Mouse (Mus musculus): Measurements from ENCODE around the gene Adgrg4. TPM values are rescaled to one million over a fixed set of nuclear protein-coding genes. Genes with fewer than 3 reads are reported as not detected.
A peak's percentile ranks its signal among the peaks of the same experiment; 100 is the strongest.

Gene Adgrg4
- total RNA-seq (2021) = not detected
- long read RNA-seq, experiment 1 = 0 reads
- long read RNA-seq, experiment 2, partial matches to known transcripts = 0 of 1 reads
- long read RNA-seq, experiment 2, other reads (novel, unspliced or antisense) = 1 of 1 reads

- DNase-seq (ENCODE audit: low spot score in 2 of 2) = no peak
- no peak for TF ChIP-seq CTCF (conservative IDR thresholded peaks at IDR 0.05)
- H3K4me3 ChIP-seq = no peak within 1 kb of the TSS
These were observed at the start of gene Adgrg4 for GRCm38 (mm10) chrX:56869863-56870262. Gene Adgrg4, plus strand, starts transcription at chrX:56870163.

GRCm38 (mm10) chrX:56821765-56822603, 48.0 kb upstream of the Adgrg4 start, which contains the start of gene Map7d3:
Gene Map7d3, minus strand, starts transcription at chrX:56822326.
- H3K4me3 ChIP-seq = peak within 1 kb of the TSS; percentile 28

More at GRCm38 (mm10) chrX:56869863-56870262, at the start of gene Adgrg4:
- no peak within 1 kb of the TSS for H3K27ac ChIP-seq

DNA sequence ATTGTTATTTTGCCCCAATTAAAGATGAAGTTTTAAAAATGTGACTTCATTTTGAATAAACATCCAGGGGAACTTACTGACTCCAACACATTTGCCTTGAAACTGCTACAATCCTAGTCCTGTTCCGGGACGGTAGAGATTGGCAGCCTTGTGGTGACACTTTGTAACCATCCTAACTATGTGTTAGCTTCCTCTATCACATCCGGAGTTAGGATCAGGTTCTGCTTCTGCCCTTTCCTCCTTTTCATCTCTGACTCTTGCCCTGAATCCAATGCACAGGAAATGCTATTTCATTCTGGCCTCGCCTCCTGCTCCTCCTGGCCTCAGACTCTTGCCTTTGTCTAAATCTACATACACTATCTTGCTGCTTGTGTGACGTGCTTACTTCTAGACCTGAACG, 42.5 kb upstream of the Adgrg4 start:
- Histone ChIP-seq H3K4me3 (no peak overlapping the region), H3K27ac (no peak overlapping the region)
- no peak for DNase-seq (ENCODE audit: low spot score in 2 of 2)
- no peak for TF ChIP-seq CTCF (conservative IDR thresholded peaks at IDR 0.05)

More at GRCm38 (mm10) chrX:56821765-56822603, 48.0 kb upstream of the Adgrg4 start, which contains the start of gene Map7d3:
- TF ChIP-seq CTCF (conservative IDR thresholded peaks at IDR 0.05) = no peak
- no peak for DNase-seq (ENCODE audit: low spot score in 2 of 2)
- no peak within 1 kb of the TSS for H3K27ac ChIP-seq

DNA sequence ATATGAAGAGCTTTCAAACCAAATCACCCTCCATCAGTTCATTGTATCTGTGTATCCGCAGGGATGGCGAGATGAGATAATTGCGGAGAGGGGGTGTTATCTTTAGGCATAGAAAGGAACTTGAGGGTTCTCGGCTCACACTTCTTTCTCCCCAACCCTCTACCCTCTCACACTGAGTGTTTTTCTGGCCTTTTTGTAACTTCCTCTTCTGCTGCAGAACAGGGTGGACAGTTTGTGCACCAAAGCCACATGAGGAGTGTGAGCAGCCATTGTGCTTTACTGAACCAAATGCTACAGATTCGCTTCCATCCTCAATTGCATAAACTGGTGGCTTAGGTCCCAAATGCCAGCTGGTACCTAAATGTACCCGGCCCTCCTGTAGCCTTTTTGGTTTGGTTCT, 34.1 kb upstream of the Adgrg4 start:
- TF ChIP-seq CTCF (conservative IDR thresholded peaks at IDR 0.05) = no peak
- no peak overlapping the region for H3K27ac ChIP-seq
- H3K4me3 ChIP-seq = no peak overlapping the region
- no peak for DNase-seq (ENCODE audit: low spot score in 2 of 2)

DNA sequence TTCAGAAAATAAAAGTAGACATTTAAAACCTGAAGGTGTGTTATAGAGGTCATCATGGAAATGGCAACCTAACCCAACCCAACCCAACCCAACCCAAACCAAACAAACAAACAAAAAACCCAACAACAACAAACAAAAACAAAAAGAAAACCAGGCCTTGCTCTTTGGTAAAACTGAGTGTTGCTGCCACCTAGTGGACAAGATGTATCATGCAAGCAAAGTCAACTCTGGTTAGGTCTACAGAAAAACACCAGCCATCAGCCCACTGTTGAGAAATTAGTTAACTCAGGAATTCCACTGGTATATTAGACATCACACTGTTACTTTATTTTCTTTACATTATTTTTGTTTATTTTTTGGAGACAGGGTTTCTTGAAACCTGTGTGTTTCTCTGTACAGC, 30.6 kb upstream of the Adgrg4 start:
- peak in 1 of 2 experiments; percentile 20 for DNase-seq (ENCODE audit: low spot score in 2 of 2)
- Histone ChIP-seq H3K4me3 (no peak overlapping the region), H3K27ac (no peak overlapping the region)
- peak; percentile 79 for TF ChIP-seq CTCF (conservative IDR thresholded peaks at IDR 0.05)

DNA sequence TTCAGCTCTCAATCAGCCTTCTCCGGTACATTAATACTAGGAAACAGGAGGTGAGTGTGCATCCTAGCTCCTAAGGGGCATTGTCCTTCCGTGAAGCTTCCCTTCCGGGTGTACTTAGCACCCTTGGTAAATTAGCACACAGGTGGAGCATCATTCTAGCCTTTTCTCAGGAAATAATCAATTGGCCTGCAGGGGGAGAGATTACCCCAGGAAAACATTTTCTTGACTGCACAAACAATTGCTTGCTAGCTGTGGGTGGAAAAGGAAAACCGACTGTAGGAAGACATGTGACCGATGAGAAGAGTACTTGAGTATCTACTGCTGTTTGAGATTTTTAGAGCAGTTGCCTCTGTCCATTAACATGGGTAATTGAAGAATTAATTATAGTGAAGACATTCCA, 28.7 kb upstream of the Adgrg4 start:
- TF ChIP-seq CTCF (conservative IDR thresholded peaks at IDR 0.05) = peak; percentile 64
- Histone ChIP-seq H3K27ac (no peak overlapping the region), H3K4me3 (no peak overlapping the region)
- peak in 1 of 2 experiments; percentile 16 for DNase-seq (ENCODE audit: low spot score in 2 of 2)

DNA sequence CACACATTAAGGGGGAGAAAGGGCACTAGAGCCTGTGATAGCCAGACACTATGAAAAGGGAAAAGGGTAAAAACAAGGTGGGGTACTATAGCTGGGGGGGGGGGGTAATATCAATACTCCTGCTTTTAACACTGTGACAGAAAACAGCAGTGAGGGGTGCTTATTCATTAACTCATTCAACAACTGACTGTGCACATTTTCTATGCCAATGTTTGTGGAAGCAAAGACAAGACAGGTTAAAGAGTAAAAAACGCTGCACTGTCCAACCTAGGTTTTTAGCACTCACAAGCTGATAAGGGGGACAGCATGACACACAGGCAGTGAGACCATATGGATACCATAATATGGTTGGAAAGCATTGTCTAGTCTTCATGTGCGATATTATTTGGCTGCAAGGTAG, 142.9 kb downstream of the Adgrg4 start:
- Histone ChIP-seq H3K27ac (no peak overlapping the region), H3K4me3 (no peak overlapping the region)
- DNase-seq (ENCODE audit: low spot score in 2 of 2) = no peak
- no peak for TF ChIP-seq CTCF (conservative IDR thresholded peaks at IDR 0.05)

GRCm38 (mm10) chrX:57042774-57043173, 172.8 kb downstream of the Adgrg4 start, which contains the start of gene Brs3:
Gene Brs3, plus strand, starts transcription at chrX:57043074.
- no peak for DNase-seq (ENCODE audit: low spot score in 2 of 2)
- TF ChIP-seq CTCF (conservative IDR thresholded peaks at IDR 0.05) = no peak
- Histone ChIP-seq H3K27ac (no peak within 1 kb of the TSS), H3K4me3 (no peak within 1 kb of the TSS)

- TF ChIP-seq CTCF (conservative IDR thresholded peaks at IDR 0.05) = peak; percentile 61
- DNase-seq (ENCODE audit: low spot score in 2 of 2) = no peak
- no peak overlapping the region for H3K4me3 ChIP-seq
- no peak overlapping the region for H3K27ac ChIP-seq
These were observed 173.9 kb downstream of the Adgrg4 start for GRCm38 (mm10) chrX:57043869-57044268.

Other genes starting within 250 kb of the Adgrg4 start
- gene Fhl1, start 138.4 kb upstream of the Adgrg4 start, total RNA-seq (2021) = 10 to 100 TPM; 76.8 to 85.1 TPM
- gene Map7d3, start 47.8 kb upstream of the Adgrg4 start, total RNA-seq (2021) = under 1 TPM in 1 of 2 experiments, not detected in 1; 0.15 TPM
- gene Brs3, start 172.9 kb downstream of the Adgrg4 start, total RNA-seq (2021) = not detected
- 10 to 100 TPM; 63.1 to 63.2 TPM for gene Htatsf1, start 183.4 kb downstream of the Adgrg4 start, total RNA-seq (2021)
- not detected for gene Vgll1, start 217.9 kb downstream of the Adgrg4 start, total RNA-seq (2021)